Mouse (Mus musculus) ES-Bruce4 (cell line): ENCODE results near the gene Fbxo39. TPM values are rescaled to one million over a fixed set of nuclear protein-coding genes. Genes with fewer than 3 reads are reported as not detected.

Experiments
- H3K27ac ChIP-seq: 2 replicates; pipeline ENCODE4 v1.5.1; 2012; ENCODE audit warnings: low read length, inconsistent platforms; ENCODE audit not compliant: insufficient read depth
- H3K27me3 ChIP-seq: 2 replicates; pipeline ENCODE4 v1.6.1; 2012; ENCODE audit warnings: mild to moderate bottlenecking, low read length, inconsistent platforms; ENCODE audit not compliant: control insufficient read depth, poor library complexity, insufficient read depth, severe bottlenecking
- H3K36me3 ChIP-seq: 2 replicates; pipeline ENCODE4 v1.6.1; 2012; ENCODE audit warnings: inconsistent platforms, mild to moderate bottlenecking, low read length, moderate library complexity; ENCODE audit not compliant: control insufficient read depth, poor library complexity, insufficient read depth, severe bottlenecking
- H3K4me1 ChIP-seq: one replicate; pipeline ENCODE4 v1.8.1; 2011; ENCODE audit warnings: low read length; ENCODE audit not compliant: control insufficient read depth, insufficient read depth
- H3K4me3 ChIP-seq: 2 replicates; pipeline ENCODE4 v1.5.1; 2011; ENCODE audit warnings: low read depth, mild to moderate bottlenecking, low read length
- H3K9ac ChIP-seq: 2 replicates; pipeline ENCODE4 v1.6.1; 2012; ENCODE audit warnings: low read depth, mild to moderate bottlenecking, inconsistent platforms; ENCODE audit not compliant: poor library complexity, severe bottlenecking
- H3K9me3 ChIP-seq: replicated peaks from 2 replicates; pipeline ENCODE4 v1.6.1; 2012; ENCODE audit warnings: mild to moderate bottlenecking, low read length, inconsistent platforms; ENCODE audit not compliant: control insufficient read depth, poor library complexity, insufficient read depth, severe bottlenecking
- CTCF ChIP-seq: IDR thresholded peaks from one replicate; pipeline ENCODE4 v1.8.1; 2011; ENCODE audit warnings: low read depth, low read length
- EP300 ChIP-seq: IDR thresholded peaks from 2 replicates; pipeline ENCODE4 v1.6.1; 2011; ENCODE audit warnings: low read depth, low read length; ENCODE audit not compliant: insufficient read depth
- POLR2A ChIP-seq: IDR thresholded peaks from one replicate; pipeline ENCODE4 v1.8.1; 2011; ENCODE audit warnings: low read length; ENCODE audit not compliant: insufficient read depth
- polyA plus RNA-seq: library from polyadenylated mRNA; stranded (reverse); fragments of >200 nt; gene quantifications from 2 replicates; pipeline ENCODE4 v1.2.4, GENCODE M21; 2011; ENCODE audit warnings: low read depth; ENCODE audit not compliant: missing spikeins, insufficient read depth, insufficient read length

The Fbxo39 gene
- polyA plus RNA-seq, 1 experiment, result not detected

- Histone ChIP-seq H3K9ac (no peak overlapping the region), H3K27me3 (no peaks in the 10 kb centered on the region), H3K4me3 (no peak overlapping the region), H3K27ac (no peak overlapping the region), H3K4me1 (no peaks in the 10 kb centered on the region), H3K36me3 (no peaks in the 10 kb centered on the region), H3K9me3 (no peaks in the 10 kb centered on the region)
- TF ChIP-seq POLR2A (no peak), CTCF (peak; percentile 52)
These were observed 10.2 kb downstream of the Fbxo39 start for GRCm38 (mm10) chr11:72324431-72324830.

GRCm38 (mm10) chr11:72325701-72326100 lies 11.5 kb downstream of the Fbxo39 start:
- H3K36me3 ChIP-seq, result no peaks in the 10 kb centered on the region
- no peak overlapping the region for H3K27ac ChIP-seq
- H3K27me3 ChIP-seq, result no peaks in the 10 kb centered on the region
- H3K9ac ChIP-seq, result no peak overlapping the region
- H3K9me3 ChIP-seq, result no peaks in the 10 kb centered on the region
- TF ChIP-seq CTCF (no peak), EP300 (no peak), POLR2A (no peak)
- H3K4me3 ChIP-seq, result no peak overlapping the region
- no peaks in the 10 kb centered on the region for H3K4me1 ChIP-seq

- H3K9me3 ChIP-seq, result no peaks in the 10 kb centered on the region
- no peaks in the 10 kb centered on the region; the same call in 1 of the 2 replicates for H3K27me3 ChIP-seq
- H3K4me3 ChIP-seq, result no peak overlapping the region
- H3K9ac ChIP-seq, result no peak overlapping the region
- H3K27ac ChIP-seq, result no peak overlapping the region
- H3K4me1 ChIP-seq, result no peaks in the 10 kb centered on the region
- TF ChIP-seq POLR2A (no peak), CTCF (no peak), EP300 (no peak)
- no peaks in the 10 kb centered on the region for H3K36me3 ChIP-seq
These were observed 18.9 kb downstream of the Fbxo39 start for GRCm38 (mm10) chr11:72332951-72333667.

- H3K9me3 ChIP-seq, result no peaks in the 10 kb centered on the region
- H3K36me3 ChIP-seq, result no peaks in the 10 kb centered on the region
- no peak overlapping the region for H3K4me3 ChIP-seq
- no peaks in the 10 kb centered on the region for H3K4me1 ChIP-seq
- H3K9ac ChIP-seq, result no peak overlapping the region
- H3K27me3 ChIP-seq, result no peaks in the 10 kb centered on the region; the same call in 1 of the 2 replicates
- no peak for TF ChIP-seq EP300
- no peak for TF ChIP-seq POLR2A
- no peak for TF ChIP-seq CTCF
- H3K27ac ChIP-seq, result no peak overlapping the region
These were observed 20.4 kb downstream of the Fbxo39 start for GRCm38 (mm10) chr11:72334653-72335052.

GRCm38 (mm10) chr11:72336726-72337125 lies 22.5 kb downstream of the Fbxo39 start:
- no peaks in the 10 kb centered on the region for H3K9me3 ChIP-seq
- H3K9ac ChIP-seq, result no peak overlapping the region
- H3K4me3 ChIP-seq, result no peak overlapping the region
- H3K27me3 ChIP-seq, result no peaks in the 10 kb centered on the region; the same call in 1 of the 2 replicates
- no peaks in the 10 kb centered on the region for H3K36me3 ChIP-seq
- no peaks in the 10 kb centered on the region for H3K4me1 ChIP-seq
- TF ChIP-seq CTCF, result no peak
- TF ChIP-seq POLR2A, result no peak
- TF ChIP-seq EP300, result no peak
- no peak overlapping the region for H3K27ac ChIP-seq

- Histone ChIP-seq H3K4me1 (no peaks in the 10 kb centered on the region), H3K27ac (no peak overlapping the region), H3K36me3 (no peaks in the 10 kb centered on the region), H3K27me3 (no peaks in the 10 kb centered on the region), H3K4me3 (no peak overlapping the region), H3K9me3 (no peaks in the 10 kb centered on the region), H3K9ac (no peak overlapping the region)
- TF ChIP-seq EP300 (no peak), CTCF (no peak), POLR2A (no peak)
These were observed 24.2 kb downstream of the Fbxo39 start for GRCm38 (mm10) chr11:72338437-72338871.
